Mouse (Mus musculus) MEL (cell line): Measurements from ENCODE around the gene Gtpbp4. TPM values are rescaled to one million over a fixed set of nuclear protein-coding genes. Genes with fewer than 3 reads are reported as not detected.

ENCODE experiments used
- DNase-seq: peaks from one replicate; pipeline ENCODE4 v3.0.0; 2011; ENCODE audit warnings: low read depth, low spot score
- H3K27ac ChIP-seq: 2 replicates; pipeline ENCODE4 v1.5.1; 2012; ENCODE audit warnings: low read depth, mild to moderate bottlenecking, control low read depth, low read length, moderate library complexity; ENCODE audit not compliant: control insufficient read depth
- H3K27me3 ChIP-seq, 2 experiments: fragments of 150-350 bp in 1 of 2; sonication (generic) in 1 of 2; 2 replicates each; pipeline ENCODE4 v1.6.1; 2012; ENCODE audit warnings: low read length in 2 of 2, mild to moderate bottlenecking in 2 of 2, improper control_type of control experiment in 1 of 2, moderate library complexity in 1 of 2; ENCODE audit not compliant: insufficient read depth in 2 of 2, control insufficient read depth in 1 of 2
- H3K36me3 ChIP-seq, 2 experiments: 2 replicates each; pipeline ENCODE4 v1.6.1; 2012 to 2014; ENCODE audit warnings: low read length in 2 of 2, improper control_type of control experiment in 1 of 2, inconsistent platforms in 1 of 2, mild to moderate bottlenecking in 1 of 2; ENCODE audit not compliant: insufficient read depth in 2 of 2, control insufficient read depth in 1 of 2
- H3K4me1 ChIP-seq, 2 experiments: fragments of 150-350 bp in 1 of 2; sonication (generic) in 1 of 2; 2 replicates each; pipeline ENCODE4 v1.6.1; 2012; ENCODE audit warnings: low read length in 2 of 2, improper control_type of control experiment in 1 of 2, mild to moderate bottlenecking in 1 of 2; ENCODE audit not compliant: insufficient read depth in 2 of 2, control insufficient read depth in 1 of 2
- H3K4me3 ChIP-seq, 2 experiments: fragments of 150-350 bp in 1 of 2; sonication (generic) in 1 of 2; 2 replicates each; pipeline ENCODE4 v1.5.1; 2012; ENCODE audit warnings: low read depth in 2 of 2, low read length in 2 of 2, mild to moderate bottlenecking in 2 of 2, moderate library complexity in 2 of 2, control low read depth in 1 of 2, improper control_type of control experiment in 1 of 2; ENCODE audit not compliant: control insufficient read depth in 1 of 2, insufficient read depth in 1 of 2
- H3K79me2 ChIP-seq: 2 replicates; pipeline ENCODE4 v1.6.1; 2012; ENCODE audit warnings: mild to moderate bottlenecking, low read length, moderate library complexity; ENCODE audit not compliant: control insufficient read depth, poor library complexity, insufficient read depth
- H3K9ac ChIP-seq: 2 replicates; pipeline ENCODE4 v1.6.1; 2012; ENCODE audit warnings: low read depth, mild to moderate bottlenecking, control low read depth, low read length, moderate library complexity; ENCODE audit not compliant: control insufficient read depth, poor library complexity, severe bottlenecking
- H3K9me3 ChIP-seq: fragments of 150-350 bp; sonication (generic); replicated peaks from 2 replicates; pipeline ENCODE4 v1.6.1; 2012; ENCODE audit warnings: mild to moderate bottlenecking, low read length, improper control_type of control experiment, moderate library complexity; ENCODE audit not compliant: insufficient read depth
- CHD1 ChIP-seq: IDR thresholded peaks from 2 replicates; pipeline ENCODE4 v1.6.1; 2012; ENCODE audit warnings: low read depth, mild to moderate bottlenecking, inconsistent platforms, low read length, improper control_type of control experiment
- CHD2 ChIP-seq: IDR thresholded peaks from 2 replicates; pipeline ENCODE4 v1.6.1; 2011; ENCODE audit warnings: low read length, improper control_type of control experiment
- CTCF ChIP-seq, 3 experiments: IDR thresholded peaks in 2 of 3; conservative IDR thresholded peaks in 1 of 3; 2 replicates each; pipeline ENCODE4 v1.5.1; 2011 to 2012; ENCODE audit warnings: low read length in 3 of 3, low read depth in 2 of 3, mild to moderate bottlenecking in 2 of 3, improper control_type of control experiment in 1 of 3, inconsistent platforms in 1 of 3, mixed read lengths in 1 of 3, moderate library complexity in 1 of 3; ENCODE audit not compliant: control insufficient read depth in 1 of 3, insufficient read depth in 1 of 3, poor library complexity in 1 of 3, severe bottlenecking in 1 of 3
- E2F4 ChIP-seq: IDR thresholded peaks from 2 replicates; pipeline ENCODE4 v1.6.1; 2011; ENCODE audit warnings: low read depth, low read length, improper control_type of control experiment, borderline replicate concordance
- ELF1 ChIP-seq: IDR thresholded peaks from 2 replicates; pipeline ENCODE4 v1.6.1; 2014; ENCODE audit warnings: low read depth, mild to moderate bottlenecking, inconsistent platforms, low read length, improper control_type of control experiment, moderate library complexity
- EP300 ChIP-seq, 2 experiments: IDR thresholded peaks; 2 replicates each; pipeline ENCODE4 v1.6.1; 2011; ENCODE audit warnings: improper control_type of control experiment in 2 of 2, low read length in 2 of 2, low read depth in 1 of 2, mild to moderate bottlenecking in 1 of 2
- ETS1 ChIP-seq: IDR thresholded peaks from 2 replicates; pipeline ENCODE4 v1.6.1; 2012; ENCODE audit warnings: low read depth, mild to moderate bottlenecking, inconsistent platforms, low read length, improper control_type of control experiment, moderate library complexity
- GABPA ChIP-seq: IDR thresholded peaks from 2 replicates; pipeline ENCODE4 v1.6.1; 2012; ENCODE audit warnings: low read depth, mild to moderate bottlenecking, inconsistent platforms, low read length, improper control_type of control experiment, moderate library complexity
- GATA1 ChIP-seq: IDR thresholded peaks from 2 replicates; pipeline ENCODE4 v1.6.1; 2011; ENCODE audit warnings: low read depth, low read length, improper control_type of control experiment
- HCFC1 ChIP-seq: IDR thresholded peaks from 2 replicates; pipeline ENCODE4 v1.6.1; 2012; ENCODE audit warnings: low read depth, mild to moderate bottlenecking, inconsistent platforms, low read length, improper control_type of control experiment, moderate library complexity
- JUND ChIP-seq: IDR thresholded peaks from 2 replicates; pipeline ENCODE4 v1.6.1; 2011; ENCODE audit warnings: low read depth, mild to moderate bottlenecking, improper control_type of control experiment, low read length
- KAT2A ChIP-seq: conservative IDR thresholded peaks from 2 replicates; pipeline ENCODE4 v1.6.1; 2012; ENCODE audit warnings: low read depth, low read length, improper control_type of control experiment, inconsistent platforms
- MAFK ChIP-seq: IDR thresholded peaks from 2 replicates; pipeline ENCODE4 v1.6.1; 2011; ENCODE audit warnings: low read depth, mild to moderate bottlenecking, low read length, improper control_type of control experiment, borderline replicate concordance
- MAX ChIP-seq: IDR thresholded peaks from 2 replicates; pipeline ENCODE4 v1.6.1; 2011; ENCODE audit warnings: low read length, improper control_type of control experiment
- MEF2A ChIP-seq: IDR thresholded peaks from 2 replicates; pipeline ENCODE4 v1.6.1; 2014; ENCODE audit warnings: low read depth, mild to moderate bottlenecking, inconsistent platforms, low read length, improper control_type of control experiment; ENCODE audit not compliant: poor library complexity, insufficient replicate concordance, severe bottlenecking; ENCODE audit errors: extremely low read depth
- MXI1 ChIP-seq: IDR thresholded peaks from 2 replicates; pipeline ENCODE4 v1.6.1; 2011; ENCODE audit warnings: mild to moderate bottlenecking, low read depth, low read length, improper control_type of control experiment
- MYB ChIP-seq: IDR thresholded peaks from 2 replicates; pipeline ENCODE4 v1.6.1; 2011; ENCODE audit warnings: mild to moderate bottlenecking, low read depth, low read length, improper control_type of control experiment
- MYC ChIP-seq: IDR thresholded peaks from 2 replicates; pipeline ENCODE4 v1.6.1; 2011; ENCODE audit warnings: low read depth, mild to moderate bottlenecking, low read length, improper control_type of control experiment, moderate library complexity
- NELFE ChIP-seq: IDR thresholded peaks from 2 replicates; pipeline ENCODE4 v1.6.1; 2011; ENCODE audit warnings: low read depth, low read length, improper control_type of control experiment
- NRF1 ChIP-seq: IDR thresholded peaks from 2 replicates; pipeline ENCODE4 v1.6.1; 2014; ENCODE audit warnings: low read depth, mild to moderate bottlenecking, inconsistent platforms, low read length, improper control_type of control experiment, moderate library complexity; ENCODE audit not compliant: poor library complexity, insufficient read depth, severe bottlenecking
- POLR2A ChIP-seq, 2 experiments: IDR thresholded peaks; 2 replicates each; pipeline ENCODE4 v1.6.1; 2011 to 2012; ENCODE audit warnings: low read length in 2 of 2, mild to moderate bottlenecking in 2 of 2, control low read depth in 1 of 2, improper control_type of control experiment in 1 of 2, low read depth in 1 of 2, moderate library complexity in 1 of 2; ENCODE audit not compliant: control insufficient read depth in 1 of 2, insufficient read depth in 1 of 2, poor library complexity in 1 of 2
- POLR2AphosphoS2 ChIP-seq: IDR thresholded peaks from 2 replicates; pipeline ENCODE4 v1.6.1; 2011; ENCODE audit warnings: low read length, improper control_type of control experiment
- POLR2AphosphoS5 ChIP-seq: IDR thresholded peaks from 2 replicates; pipeline ENCODE4 v1.6.1; 2012; ENCODE audit warnings: low read depth, borderline replicate concordance, mild to moderate bottlenecking, inconsistent platforms, low read length, moderate library complexity, mixed read lengths
- RAD21 ChIP-seq: IDR thresholded peaks from 2 replicates; pipeline ENCODE4 v1.6.1; 2011; ENCODE audit warnings: mild to moderate bottlenecking, low read depth, low read length, improper control_type of control experiment
- RCOR1 ChIP-seq: IDR thresholded peaks from 2 replicates; pipeline ENCODE4 v1.6.1; 2012; ENCODE audit warnings: low read depth, mild to moderate bottlenecking, inconsistent platforms, low read length, improper control_type of control experiment
- SIN3A ChIP-seq: IDR thresholded peaks from 2 replicates; pipeline ENCODE4 v1.6.1; 2012; ENCODE audit warnings: low read length, improper control_type of control experiment, inconsistent platforms
- SMC3 ChIP-seq: IDR thresholded peaks from 2 replicates; pipeline ENCODE4 v1.6.1; 2011; ENCODE audit warnings: low read depth, low read length, improper control_type of control experiment
- TBP ChIP-seq: IDR thresholded peaks from 2 replicates; pipeline ENCODE4 v1.8.0; 2011; ENCODE audit warnings: low read depth, low read length, improper control_type of control experiment
- TCF12 ChIP-seq: IDR thresholded peaks from 2 replicates; pipeline ENCODE4 v1.6.1; 2014; ENCODE audit warnings: low read depth, mild to moderate bottlenecking, inconsistent platforms, low read length, improper control_type of control experiment, moderate library complexity
- UBTF ChIP-seq: IDR thresholded peaks from 2 replicates; pipeline ENCODE4 v1.6.1; 2012; ENCODE audit warnings: low read depth, mild to moderate bottlenecking, inconsistent platforms, low read length, improper control_type of control experiment, moderate library complexity, borderline replicate concordance; ENCODE audit not compliant: insufficient read depth
- USF1 ChIP-seq: IDR thresholded peaks from 2 replicates; pipeline ENCODE4 v1.6.1; 2014; ENCODE audit warnings: low read depth, mild to moderate bottlenecking, inconsistent platforms, low read length, improper control_type of control experiment, moderate library complexity
- USF2 ChIP-seq, 2 experiments: IDR thresholded peaks; 2 replicates each; pipeline ENCODE4 v1.6.1; 2011 to 2012; ENCODE audit warnings: improper control_type of control experiment in 2 of 2, low read length in 2 of 2, borderline replicate concordance in 1 of 2, inconsistent platforms in 1 of 2, low read depth in 1 of 2, mild to moderate bottlenecking in 1 of 2; ENCODE audit not compliant: insufficient read depth in 1 of 2
- ZC3H11A ChIP-seq: IDR thresholded peaks from 2 replicates; pipeline ENCODE4 v1.6.1; 2012; ENCODE audit warnings: low read depth, mild to moderate bottlenecking, inconsistent platforms, low read length, improper control_type of control experiment
- ZMIZ1 ChIP-seq: IDR thresholded peaks from 2 replicates; pipeline ENCODE4 v1.6.1; 2012; ENCODE audit warnings: low read depth, mild to moderate bottlenecking, inconsistent platforms, low read length, improper control_type of control experiment, moderate library complexity
- ZNF384 ChIP-seq: IDR thresholded peaks from 2 replicates; pipeline ENCODE4 v1.6.1; 2012; ENCODE audit warnings: low read depth, mild to moderate bottlenecking, inconsistent platforms, low read length, improper control_type of control experiment
- polyA plus RNA-seq, 2 experiments: library from polyadenylated mRNA; stranded (reverse) in 1 of 2; unstranded in 1 of 2; fragments of >175 nt in 1 of 2; fragments of >200 nt in 1 of 2; gene quantifications; 2 replicates each; pipeline versions ENCODE4 v1.2.1 to v1.2.4; 2012; ENCODE audit warnings: low replicate concordance in 2 of 2, low read depth in 1 of 2; ENCODE audit not compliant: insufficient read length in 2 of 2, insufficient read depth in 1 of 2, missing spikeins in 1 of 2
- total RNA-seq: library from RNA; depleted of rRNA; stranded (reverse); fragments of 300-350 nt; gene quantifications from 2 replicates; pipeline ENCODE4 v1.2.3, GENCODE M21; 2012; rRNA removed

Gene Gtpbp4
- total RNA-seq (154 and 162 TPM in 2 replicates), polyA plus RNA-seq (100 to 1,000 TPM; 121 to 172 TPM)

- H3K79me2 ChIP-seq: peaks cover 39% of the 10 kb centered on the region
- H3K27ac ChIP-seq: peak within 1 kb of the TSS; percentile 63
- peak within 1 kb of the TSS; percentile 73 to 83 for H3K4me3 ChIP-seq
- H3K4me1 ChIP-seq: peaks cover 13% of the 10 kb centered on the region in 2 experiments
- no peaks in the 10 kb centered on the region for H3K27me3 ChIP-seq
- H3K9me3 ChIP-seq: no peaks in the 10 kb centered on the region
- peaks cover 17 to 35% of the 10 kb centered on the region in 2 experiments; a peak in 3 of 4 replicates for H3K36me3 ChIP-seq
- peak within 1 kb of the TSS; percentile 87 for H3K9ac ChIP-seq
- peak; percentile 98 for DNase-seq
- no peak for TF ChIP-seq ZC3H11A
- peak; percentile 60; the same call in 1 of the 2 replicates for TF ChIP-seq ETS1
- TF ChIP-seq MAFK: no peak
- no peak for TF ChIP-seq E2F4
- no peak for TF ChIP-seq ZNF384
- TF ChIP-seq MAX: peak; percentile 93
- peak; percentile 30 to 88 (median 84); a peak in 5 of 6 replicates for TF ChIP-seq CTCF (IDR thresholded peaks at IDR 0.05 in 2 of 3, conservative IDR thresholded peaks at IDR 0.05 in 1 of 3; ENCODE audit: control insufficient read depth in 1 of 3, insufficient read depth in 1 of 3, low read depth in 2 of 3, low read length in 3 of 3, poor library complexity in 1 of 3, severe bottlenecking in 1 of 3)
- peak; percentile 55; the same call in 1 of the 2 replicates for TF ChIP-seq TCF12
- TF ChIP-seq POLR2AphosphoS5: no peak
- no peak for TF ChIP-seq CHD2
- TF ChIP-seq KAT2A: no peak; the same call in 1 of the 2 replicates
- TF ChIP-seq NRF1: no peak
- peak; percentile 54 to 92 for TF ChIP-seq POLR2A (IDR thresholded peaks at IDR 0.05; ENCODE audit: control insufficient read depth in 1 of 2, insufficient read depth in 1 of 2, low read depth in 1 of 2, low read length in 2 of 2, poor library complexity in 1 of 2)
- no peak for TF ChIP-seq MYB
- TF ChIP-seq UBTF: no peak
- no peak; the same call in 1 of the 2 replicates for TF ChIP-seq RCOR1
- TF ChIP-seq MYC: peak; percentile 99
- TF ChIP-seq ELF1: peak; percentile 87
- TF ChIP-seq USF1: no peak
- TF ChIP-seq SMC3: peak; percentile 38
- TF ChIP-seq RAD21: no peak; the same call in 1 of the 2 replicates
- TF ChIP-seq EP300 (IDR thresholded peaks at IDR 0.05; ENCODE audit: low read depth in 1 of 2, low read length in 2 of 2): peak in 1 of 2 experiments; percentile 35; a peak in 2 of 4 replicates
- TF ChIP-seq NELFE: peak; percentile 66
- TF ChIP-seq ZMIZ1: 0 out of 2 replicates have a peak, but pooled peaks have one; percentile 7
- no peak for TF ChIP-seq GATA1
- TF ChIP-seq HCFC1: peak; percentile 93
- TF ChIP-seq CHD1: no peak
- no peak; the same call in 1 of the 2 replicates for TF ChIP-seq GABPA
- TF ChIP-seq MEF2A: no peak
- TF ChIP-seq TBP: peak; percentile 79
- TF ChIP-seq JUND: no peak
- peak; percentile 97 for TF ChIP-seq MXI1
- TF ChIP-seq USF2 (IDR thresholded peaks at IDR 0.05; ENCODE audit: borderline replicate concordance in 1 of 2, insufficient read depth in 1 of 2, low read depth in 1 of 2, low read length in 2 of 2): no peak
- peak; percentile 75; the same call in 1 of the 2 replicates for TF ChIP-seq POLR2AphosphoS2
- peak; percentile 94 for TF ChIP-seq SIN3A
Measured at GRCm38 (mm10) chr13:8995990-8996786, at the start of gene Gtpbp4. TSS of gene Gtpbp4 (minus strand) at chr13:8996083.
